Mouse (Mus musculus): Measurements from ENCODE around the gene Ccr8. TPM values are rescaled to one million over a fixed set of nuclear protein-coding genes. Genes with fewer than 3 reads are reported as not detected.

The Ccr8 gene
- not detected for polyA plus RNA-seq (2012; fragmentation: generic; extraction: Trizol)

GRCm38 (mm10) chr9:120091696-120092238 is at the start of gene Ccr8:
Gene Ccr8 (plus strand): TSS chr9:120092114.
- Histone ChIP-seq H3ac (ENCODE audit: control insufficient read depth, insufficient read length) (no peak within 1 kb of the TSS), H3K36me3 (ENCODE audit: control insufficient read depth, insufficient read depth) (no peaks in the 10 kb centered on the region), H3K79me2 (ENCODE audit: control insufficient read depth, insufficient read depth) (no peaks in the 10 kb centered on the region), H3K27me3 (ENCODE audit: control insufficient read depth, insufficient read depth, insufficient read length) (no peaks in the 10 kb centered on the region), H3K4me2 (ENCODE audit: low read depth) (no peak within 1 kb of the TSS), H3K4me3 (no peak within 1 kb of the TSS)
- no peak for TF ChIP-seq MAX (IDR thresholded peaks at IDR 0.05; ENCODE audit: low read depth)
- TF ChIP-seq TCF3 (IDR thresholded peaks at IDR 0.05; ENCODE audit: insufficient read length, low read depth), result no peak

GRCm38 (mm10) chr9:120043115-120043514 is 48.8 kb upstream of the Ccr8 start:
- H3K4me3 ChIP-seq, result no peak overlapping the region
- H3K4me2 ChIP-seq (ENCODE audit: low read depth), result peak overlapping the region; percentile 34
- H3ac ChIP-seq (ENCODE audit: control insufficient read depth, insufficient read length), result no peak overlapping the region
- H3K27me3 ChIP-seq (ENCODE audit: control insufficient read depth, insufficient read depth, insufficient read length), result no peaks in the 10 kb centered on the region
- TF ChIP-seq MYOD1 (IDR thresholded peaks at IDR 0.05; ENCODE audit: control insufficient read depth in 1 of 3, insufficient read length in 2 of 3, low read depth in 2 of 3) (no peak), MYOG (IDR thresholded peaks at IDR 0.05; ENCODE audit: control insufficient read depth in 1 of 3, insufficient read depth in 1 of 3, insufficient read length in 2 of 3, low read depth in 2 of 3) (no peak), TCF3 (IDR thresholded peaks at IDR 0.05; ENCODE audit: insufficient read length, low read depth) (no peak), E2F4 (IDR thresholded peaks at IDR 0.05; ENCODE audit: insufficient read depth) (no peak), REST (IDR thresholded peaks at IDR 0.05; ENCODE audit: insufficient read depth, insufficient read length) (no peak), CEBPB (IDR thresholded peaks at IDR 0.05; ENCODE audit: insufficient read depth, poor library complexity, severe bottlenecking) (0 out of 2 replicates have a peak, but pooled peaks have one; percentile 13), TCF12 (IDR thresholded peaks at IDR 0.05; ENCODE audit: insufficient read depth, poor library complexity, severe bottlenecking) (no peak), POLR2A (IDR thresholded peaks at IDR 0.05; ENCODE audit: insufficient read length, low read depth) (no peak)
- H3K79me2 ChIP-seq (ENCODE audit: control insufficient read depth, insufficient read depth), result no peaks in the 10 kb centered on the region
- no peaks in the 10 kb centered on the region for H3K36me3 ChIP-seq (ENCODE audit: control insufficient read depth, insufficient read depth)

- no peaks in the 10 kb centered on the region for H3K27me3 ChIP-seq (ENCODE audit: control insufficient read depth, insufficient read depth, insufficient read length)
- no peaks in the 10 kb centered on the region for H3K79me2 ChIP-seq (ENCODE audit: control insufficient read depth, insufficient read depth)
- TF ChIP-seq E2F4 (IDR thresholded peaks at IDR 0.05; ENCODE audit: insufficient read depth) (no peak), CEBPB (IDR thresholded peaks at IDR 0.05; ENCODE audit: insufficient read depth, poor library complexity, severe bottlenecking) (no peak), POLR2A (IDR thresholded peaks at IDR 0.05; ENCODE audit: insufficient read length, low read depth) (no peak), TCF12 (IDR thresholded peaks at IDR 0.05; ENCODE audit: insufficient read depth, poor library complexity, severe bottlenecking) (no peak), USF1 (IDR thresholded peaks at IDR 0.05; ENCODE audit: low read depth) (no peak), POLR2AphosphoS2 (IDR thresholded peaks at IDR 0.05; ENCODE audit: insufficient read length, low read depth) (no peak), MAX (IDR thresholded peaks at IDR 0.05; ENCODE audit: low read depth) (no peak), SRF (IDR thresholded peaks at IDR 0.05; ENCODE audit: control insufficient read depth, insufficient read length, low read depth) (no peak), MYOG (IDR thresholded peaks at IDR 0.05; ENCODE audit: control insufficient read depth in 1 of 3, insufficient read depth in 1 of 3, insufficient read length in 2 of 3, low read depth in 2 of 3) (no peak), TCF3 (IDR thresholded peaks at IDR 0.05; ENCODE audit: insufficient read length, low read depth) (no peak), MYOD1 (IDR thresholded peaks at IDR 0.05; ENCODE audit: control insufficient read depth in 1 of 3, insufficient read length in 2 of 3, low read depth in 2 of 3) (no peak), REST (IDR thresholded peaks at IDR 0.05; ENCODE audit: insufficient read depth, insufficient read length) (no peak)
- H3K4me3 ChIP-seq, result no peak overlapping the region
- H3ac ChIP-seq (ENCODE audit: control insufficient read depth, insufficient read length), result no peak overlapping the region
- no peak overlapping the region for H3K4me2 ChIP-seq (ENCODE audit: low read depth)
- H3K36me3 ChIP-seq (ENCODE audit: control insufficient read depth, insufficient read depth), result no peaks in the 10 kb centered on the region
These were observed 43.4 kb upstream of the Ccr8 start for GRCm38 (mm10) chr9:120048495-120048894.

GRCm38 (mm10) chr9:120049407-120049806 is 42.5 kb upstream of the Ccr8 start:
- H3K36me3 ChIP-seq (ENCODE audit: control insufficient read depth, insufficient read depth), result no peaks in the 10 kb centered on the region
- TF ChIP-seq TCF3 (IDR thresholded peaks at IDR 0.05; ENCODE audit: insufficient read length, low read depth) (no peak), CEBPB (IDR thresholded peaks at IDR 0.05; ENCODE audit: insufficient read depth, poor library complexity, severe bottlenecking) (peak; percentile 68; the same call in 1 of the 2 replicates)

GRCm38 (mm10) chr9:120054545-120055277 is 37.2 kb upstream of the Ccr8 start:
- no peak overlapping the region for H3K4me3 ChIP-seq
- TF ChIP-seq POLR2AphosphoS2 (IDR thresholded peaks at IDR 0.05; ENCODE audit: insufficient read length, low read depth) (no peak), CEBPB (IDR thresholded peaks at IDR 0.05; ENCODE audit: insufficient read depth, poor library complexity, severe bottlenecking) (no peak), MYOG (IDR thresholded peaks at IDR 0.05; ENCODE audit: control insufficient read depth in 1 of 3, insufficient read depth in 1 of 3, insufficient read length in 2 of 3, low read depth in 2 of 3) (no peak), TCF12 (IDR thresholded peaks at IDR 0.05; ENCODE audit: insufficient read depth, poor library complexity, severe bottlenecking) (no peak), MYOD1 (IDR thresholded peaks at IDR 0.05; ENCODE audit: control insufficient read depth in 1 of 3, insufficient read length in 2 of 3, low read depth in 2 of 3) (no peak), TCF3 (IDR thresholded peaks at IDR 0.05; ENCODE audit: insufficient read length, low read depth) (no peak), SRF (IDR thresholded peaks at IDR 0.05; ENCODE audit: control insufficient read depth, insufficient read length, low read depth) (no peak), E2F4 (IDR thresholded peaks at IDR 0.05; ENCODE audit: insufficient read depth) (no peak), REST (IDR thresholded peaks at IDR 0.05; ENCODE audit: insufficient read depth, insufficient read length) (no peak), POLR2A (IDR thresholded peaks at IDR 0.05; ENCODE audit: insufficient read length, low read depth) (no peak)
- no peak overlapping the region for H3ac ChIP-seq (ENCODE audit: control insufficient read depth, insufficient read length)
- H3K79me2 ChIP-seq (ENCODE audit: control insufficient read depth, insufficient read depth), result no peaks in the 10 kb centered on the region
- H3K36me3 ChIP-seq (ENCODE audit: control insufficient read depth, insufficient read depth), result no peaks in the 10 kb centered on the region
- H3K27me3 ChIP-seq (ENCODE audit: control insufficient read depth, insufficient read depth, insufficient read length), result peaks cover 5% of the 10 kb centered on the region
- H3K4me2 ChIP-seq (ENCODE audit: low read depth), result no peak overlapping the region

More at GRCm38 (mm10) chr9:120049407-120049806, 42.5 kb upstream of the Ccr8 start:
- Histone ChIP-seq H3K79me2 (ENCODE audit: control insufficient read depth, insufficient read depth) (no peaks in the 10 kb centered on the region), H3K4me3 (no peak overlapping the region), H3ac (ENCODE audit: control insufficient read depth, insufficient read length) (no peak overlapping the region), H3K4me2 (ENCODE audit: low read depth) (peak overlapping the region; percentile 2), H3K27me3 (ENCODE audit: control insufficient read depth, insufficient read depth, insufficient read length) (no peaks in the 10 kb centered on the region)

All from myocyte (in vitro differentiated cells).